Mouse (Mus musculus): ENCODE results near the gene Vps53.

GRCm38 (mm10) chr11:76089776-76090175, 89.7 kb downstream of the Vps53 start:
- no peak for TF ChIP-seq CTCF (conservative IDR thresholded peaks at IDR 0.05; ENCODE audit: low read length)
- TF ChIP-seq POU5F1 (IDR thresholded peaks at IDR 0.05; ENCODE audit: borderline replicate concordance, low read length): no peak

All from E14TG2a.4 (cell line).